Mouse (Mus musculus): ENCODE measurements around the gene Timm9.

Gene Timm9

DNA sequence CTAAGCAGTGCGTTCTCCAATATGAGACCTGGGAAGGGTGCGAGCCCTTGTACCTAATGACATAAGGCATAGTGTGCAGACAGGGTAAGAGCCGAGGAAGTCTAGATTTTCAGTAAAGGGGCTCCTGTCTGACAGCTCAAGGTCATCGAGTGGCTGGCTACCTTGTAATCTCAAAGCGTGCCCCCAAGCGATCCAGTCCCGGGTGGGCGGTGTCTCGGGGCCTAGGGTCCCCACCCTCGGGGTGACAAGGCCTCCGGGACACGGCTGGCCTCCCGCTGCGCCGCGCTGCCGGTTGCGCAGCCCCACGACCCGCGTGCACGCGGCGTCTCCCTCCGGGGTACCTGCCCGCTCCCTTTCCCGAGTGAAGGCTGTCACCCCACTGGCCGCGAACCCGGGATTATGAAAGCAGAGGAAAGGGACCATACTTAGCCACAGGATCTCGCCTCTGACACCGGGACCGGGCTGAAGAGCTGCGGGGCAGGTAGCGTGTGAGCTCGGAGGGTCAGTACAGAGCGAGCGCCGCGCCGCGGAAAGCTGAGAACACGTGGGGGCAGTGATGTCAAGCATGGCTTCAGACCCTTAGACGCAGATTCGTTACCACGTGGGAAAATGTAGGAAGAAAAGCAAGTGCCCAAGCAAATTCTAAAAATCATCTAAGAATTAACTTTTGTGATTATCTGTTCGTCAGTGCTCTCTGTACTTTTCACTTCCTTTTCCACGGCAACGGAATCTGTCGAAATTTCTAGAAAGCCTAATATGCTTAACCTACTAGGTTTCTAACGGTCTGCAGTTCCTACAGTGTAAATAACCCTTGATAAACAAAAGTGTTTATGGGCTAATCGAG, at the start of gene Timm9, which contains the start of gene 2700049A03Rik:
TSS of gene Timm9 (minus strand) at position 555 of the 844 bp plus-strand sequence.
TSS of gene 2700049A03Rik (plus strand) at position 719 of the 844 bp plus-strand sequence.
- peak; percentile 94 for DNase-seq (ENCODE audit: low read depth, low spot score)

DNA sequence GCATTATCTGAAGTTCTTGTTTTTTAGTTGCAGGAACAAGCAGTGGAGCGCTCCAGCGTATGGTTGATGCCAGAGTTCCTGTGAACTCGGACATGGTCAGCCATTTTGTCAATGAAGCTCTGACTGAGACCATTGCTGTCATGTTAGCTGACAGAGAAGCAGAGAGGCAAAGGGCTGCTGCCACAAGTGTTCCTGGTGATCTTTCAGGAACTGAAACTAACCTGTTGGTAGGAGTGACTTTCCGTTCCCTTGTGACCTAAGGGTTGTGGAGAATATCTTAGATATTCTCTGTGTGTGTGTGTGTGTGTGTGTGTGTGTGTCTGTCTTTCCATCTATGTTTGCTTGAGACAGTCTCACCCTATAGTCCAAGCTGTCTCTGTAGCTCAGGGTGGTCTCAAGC, 47.9 kb upstream of the Timm9 start:
- DNase-seq (ENCODE audit: low read depth, low spot score): no peak

DNA sequence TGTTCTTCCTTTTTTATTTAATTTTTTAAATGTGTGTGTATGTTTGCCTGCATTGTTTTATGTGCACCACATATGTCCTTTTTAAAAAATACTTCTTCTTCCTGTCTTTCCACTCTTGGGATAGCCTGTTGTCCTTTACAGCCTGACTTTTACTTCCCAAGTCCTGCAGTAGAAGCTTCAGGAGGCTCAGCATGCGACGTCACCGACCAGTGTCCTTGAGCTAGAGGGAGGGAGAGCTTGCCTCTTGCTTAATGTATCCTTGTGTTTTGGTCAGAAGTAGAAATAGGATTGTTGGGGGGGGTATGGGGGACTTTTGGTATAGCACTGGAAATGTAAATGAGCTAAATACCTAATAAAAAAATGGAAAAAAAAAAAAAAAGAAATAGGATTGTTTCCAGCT, 47.3 kb upstream of the Timm9 start:
- DNase-seq (ENCODE audit: low read depth, low spot score): no peak

DNA sequence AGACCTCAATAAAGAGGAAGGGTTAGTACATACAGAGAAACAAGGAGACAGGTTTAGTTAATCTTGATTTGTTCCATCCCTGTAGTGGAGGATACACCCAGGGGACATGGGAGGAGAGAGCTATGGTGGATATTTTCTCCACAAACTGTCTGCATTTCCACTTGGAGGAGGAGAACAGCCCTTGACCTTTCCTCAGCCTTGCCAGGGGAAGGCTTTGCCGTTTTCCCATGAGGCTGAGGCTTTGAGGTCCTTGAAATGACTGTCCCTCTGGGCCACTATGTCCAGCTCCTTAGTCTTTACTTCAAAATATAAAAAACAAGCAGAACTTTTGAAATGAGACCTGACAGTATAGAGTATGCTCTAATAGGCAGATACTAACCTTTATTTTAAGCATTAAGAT, 33.4 kb upstream of the Timm9 start:
- no peak for DNase-seq (ENCODE audit: low read depth, low spot score)

DNA sequence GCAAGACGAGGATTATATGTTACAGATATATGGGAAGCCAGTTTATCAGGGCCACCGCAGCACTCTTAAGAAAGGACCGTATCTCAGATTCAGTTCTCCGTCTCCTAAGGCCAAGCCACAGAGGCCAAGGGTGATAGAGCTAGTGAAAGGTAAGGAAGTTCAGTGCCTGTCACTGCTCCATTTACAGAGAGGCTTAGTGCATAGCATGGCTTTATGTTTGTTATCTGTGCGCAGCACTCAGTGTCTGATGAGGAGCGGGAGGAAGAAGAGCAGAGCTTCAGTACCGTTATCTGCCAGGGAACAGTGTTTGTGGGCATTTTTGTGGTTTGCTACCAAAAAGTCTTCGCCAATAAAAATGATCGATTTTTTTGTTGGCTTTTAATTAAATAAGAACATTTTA, 27.9 kb upstream of the Timm9 start:
- no peak for DNase-seq (ENCODE audit: low read depth, low spot score)

DNA sequence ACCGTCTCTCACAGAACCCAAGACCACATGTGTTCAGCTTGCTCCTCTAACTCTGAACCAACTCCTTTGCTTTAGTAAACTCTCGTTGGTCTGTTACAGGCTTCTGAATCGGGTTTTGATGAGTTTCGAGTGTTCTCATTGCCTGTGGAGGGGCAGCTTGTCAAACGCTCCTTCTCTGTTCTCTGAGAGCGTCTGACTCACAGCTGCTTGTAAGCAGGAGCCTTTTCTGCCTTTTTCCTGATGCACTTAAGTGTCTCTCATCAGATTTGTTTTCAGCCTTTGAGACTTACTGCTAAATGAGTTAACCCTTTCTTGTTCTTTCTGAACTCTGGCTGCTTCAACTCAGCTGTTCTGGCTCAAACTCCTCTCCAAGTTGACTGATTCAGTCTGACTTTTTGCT, 21.5 kb upstream of the Timm9 start:
- peak; percentile 13 for DNase-seq (ENCODE audit: low read depth, low spot score)

DNA sequence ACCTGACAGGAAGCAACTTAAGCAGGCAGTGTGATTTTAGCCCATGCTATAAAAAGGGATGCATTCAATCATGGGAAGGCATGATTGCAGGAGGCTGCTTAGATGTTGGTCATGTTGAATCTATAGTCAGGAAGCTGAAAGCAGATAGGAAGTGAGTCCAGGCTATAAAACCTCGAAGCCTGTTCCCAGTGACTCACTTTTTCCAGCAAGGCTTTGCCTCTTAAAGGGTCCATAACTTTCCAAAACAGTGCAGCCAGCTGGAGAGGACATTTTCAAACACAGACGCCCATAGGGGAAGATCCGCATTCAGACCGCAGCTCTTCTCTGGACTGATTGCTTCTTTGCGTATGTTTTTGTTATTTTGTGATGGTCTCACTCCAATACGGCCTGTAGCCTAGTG, 18.5 kb upstream of the Timm9 start:
- no peak for DNase-seq (ENCODE audit: low read depth, low spot score)

DNA sequence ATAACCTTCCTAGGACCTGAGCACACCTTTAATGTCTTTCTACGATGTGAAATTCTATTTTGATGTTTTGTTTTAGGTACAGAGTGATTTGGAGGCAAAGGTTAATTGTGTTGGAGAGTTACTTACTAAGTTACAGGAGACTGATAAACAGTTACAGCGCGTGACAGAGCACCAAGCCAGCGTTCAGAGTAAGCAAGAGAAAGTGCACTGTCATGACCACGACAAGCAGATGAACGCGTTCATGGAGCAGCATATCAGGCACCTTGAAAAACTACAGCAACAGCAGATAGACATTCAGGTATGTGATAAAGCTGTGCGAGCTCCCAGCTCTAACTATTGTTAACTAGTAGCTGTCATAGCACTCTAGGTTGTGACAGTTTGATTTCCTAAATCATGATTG, 13.7 kb upstream of the Timm9 start:
- no peak for DNase-seq (ENCODE audit: low read depth, low spot score)

DNA sequence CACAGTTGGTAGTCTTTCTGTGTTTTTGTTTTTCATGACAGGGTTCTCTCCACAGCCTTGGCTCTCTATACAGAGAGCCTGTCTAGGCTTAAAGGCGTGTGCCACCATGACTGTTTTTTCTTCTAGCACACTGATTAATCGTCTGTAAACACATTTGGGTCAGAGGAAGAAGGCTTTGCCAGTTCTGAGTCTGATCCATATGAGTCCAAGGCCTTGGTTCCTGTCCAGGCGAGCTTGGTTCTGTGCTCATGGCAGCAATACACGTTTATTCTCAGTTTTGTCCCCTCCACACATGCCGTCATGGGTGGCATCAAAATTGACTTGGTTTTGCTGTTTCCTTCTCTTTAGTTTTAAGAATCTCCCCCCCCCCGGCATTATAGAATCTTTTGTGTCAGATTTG, 13.0 kb upstream of the Timm9 start:
- DNase-seq (ENCODE audit: low read depth, low spot score): no peak

DNA sequence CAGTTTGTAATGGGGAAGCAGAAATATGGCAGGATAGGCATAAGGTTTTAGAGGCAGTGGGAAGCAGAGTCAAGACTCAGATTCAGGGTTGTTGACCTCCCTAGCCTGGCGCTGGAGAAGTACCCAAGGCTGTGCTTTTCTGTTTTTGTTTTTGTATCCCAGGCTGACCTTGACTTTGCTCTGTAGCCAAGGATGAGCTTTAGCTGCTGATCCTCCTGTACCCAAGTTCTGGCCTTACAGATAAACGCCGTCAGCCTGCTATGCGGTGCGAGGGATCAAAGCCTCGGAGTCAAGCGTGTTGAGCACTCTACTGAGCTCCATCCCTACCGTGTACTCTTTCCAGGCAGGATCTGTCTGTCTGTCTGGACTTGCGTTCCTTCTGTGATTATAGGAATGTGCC, 12.3 kb upstream of the Timm9 start:
- DNase-seq (ENCODE audit: low read depth, low spot score): no peak

DNA sequence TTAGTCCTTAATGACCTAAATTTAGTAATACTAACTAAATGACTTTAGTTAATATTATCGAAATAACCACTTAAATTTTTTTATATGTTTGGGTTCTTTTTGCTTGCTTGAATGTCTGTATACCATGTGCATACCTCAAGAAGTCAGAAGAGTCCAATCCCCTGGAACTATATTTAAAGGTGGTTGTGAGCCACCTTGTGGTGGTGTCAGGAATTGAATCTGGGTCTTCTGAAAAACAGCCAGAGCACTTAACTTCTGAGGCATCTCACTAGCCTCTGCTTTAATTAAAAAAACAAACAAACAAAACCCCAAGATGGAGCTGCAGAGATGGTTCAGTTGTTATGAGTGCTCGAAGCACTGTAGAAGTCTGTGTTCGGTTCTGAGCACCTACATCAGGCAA, 11.2 kb upstream of the Timm9 start:
- peak; percentile 69 for DNase-seq (ENCODE audit: low read depth, low spot score)

DNA sequence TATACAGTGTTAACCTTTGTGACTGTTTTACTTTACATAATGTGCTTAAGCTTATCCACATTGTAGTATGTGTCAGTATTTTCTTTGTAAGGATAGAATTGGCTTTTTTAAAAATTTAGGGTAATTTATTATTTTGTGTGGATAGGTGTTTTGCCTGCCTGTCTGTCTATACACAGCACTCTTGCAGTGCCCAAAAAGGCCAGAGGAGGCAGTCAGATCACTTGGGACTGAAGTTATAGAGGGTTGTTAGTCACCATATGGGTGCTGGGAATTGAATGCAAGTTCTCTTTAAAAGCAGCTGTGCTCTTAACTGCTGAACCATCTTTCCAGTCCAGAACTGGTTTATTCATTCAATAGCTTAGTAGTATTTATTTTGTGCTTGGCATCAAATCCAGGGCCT, 4.7 kb upstream of the Timm9 start:
- DNase-seq (ENCODE audit: low read depth, low spot score): no peak

DNA sequence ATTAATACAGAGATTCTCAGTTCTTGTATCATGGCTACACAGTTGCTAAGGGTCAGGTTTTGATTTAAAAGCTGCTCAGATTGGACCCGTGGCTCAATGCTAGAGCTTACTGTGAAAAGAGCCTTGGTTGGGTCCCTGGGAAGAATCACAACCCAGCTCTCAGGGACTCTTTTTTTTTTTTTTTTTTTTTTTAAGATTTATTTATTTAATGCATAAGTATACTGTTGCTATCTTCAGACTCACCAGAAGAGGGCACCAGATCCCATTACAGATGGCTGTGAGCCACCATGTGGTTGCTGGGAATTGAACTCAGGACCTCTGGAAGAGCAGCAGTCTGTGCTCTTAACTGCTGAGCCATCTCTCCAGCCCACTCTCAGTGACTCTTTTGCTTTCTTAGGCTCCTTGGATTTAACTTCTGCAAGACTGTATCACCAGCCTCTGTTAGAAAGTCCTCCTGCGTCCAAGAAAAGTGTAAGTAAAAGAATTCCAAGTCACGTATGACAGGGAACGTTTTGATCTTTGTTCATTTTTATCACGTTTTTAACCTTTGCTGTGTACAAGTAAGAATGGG, 2.9 kb upstream of the Timm9 start:
- no peak for DNase-seq (ENCODE audit: low read depth, low spot score)

DNA sequence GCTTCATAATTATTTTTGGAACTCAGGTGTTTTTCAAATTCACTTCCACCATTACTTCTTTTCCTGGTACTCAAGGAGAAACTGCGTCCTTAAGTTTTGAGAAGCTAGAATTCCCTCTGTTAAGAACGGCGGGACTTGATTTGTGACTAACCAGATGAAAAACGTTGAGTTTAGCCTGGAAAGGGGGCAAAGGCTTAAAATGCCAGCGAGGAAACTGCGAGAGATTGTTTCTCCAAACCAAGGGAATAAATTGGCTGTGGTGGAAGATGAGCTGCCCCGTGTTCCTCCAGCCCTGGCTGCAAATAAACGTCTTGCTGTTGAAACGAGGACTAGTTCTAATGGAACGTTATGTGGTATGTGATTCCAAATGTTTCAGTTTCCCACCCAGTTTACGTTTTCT, 1.2 kb upstream of the Timm9 start:
- no peak for DNase-seq (ENCODE audit: low read depth, low spot score)

DNA sequence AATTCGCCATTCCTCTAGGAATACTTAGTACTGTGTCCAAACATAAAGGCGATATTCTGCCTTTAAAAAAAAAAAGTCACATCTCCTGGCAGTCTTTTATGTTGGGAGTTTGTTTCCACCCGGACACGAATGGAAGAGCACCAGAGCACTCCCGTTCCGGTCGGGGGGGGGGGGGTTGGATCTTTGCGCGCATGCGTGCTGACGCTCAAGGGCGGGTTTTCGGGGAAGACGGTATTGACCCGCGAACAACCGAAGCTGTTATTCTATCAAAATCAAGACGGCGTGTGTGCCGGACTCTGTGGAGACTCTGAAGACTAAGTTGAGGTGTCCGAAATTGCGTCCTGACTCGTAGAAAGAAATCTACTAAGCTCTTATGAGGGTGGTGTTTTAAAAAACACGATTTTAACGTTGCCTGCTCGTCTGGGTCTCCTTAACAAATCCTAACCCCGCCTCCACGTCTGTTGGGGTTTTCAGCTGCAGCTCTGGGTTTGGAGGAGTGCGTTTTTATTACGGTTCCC, 549 bp upstream of the Timm9 start:
- peak; percentile 96 for DNase-seq (ENCODE audit: low read depth, low spot score)

DNA sequence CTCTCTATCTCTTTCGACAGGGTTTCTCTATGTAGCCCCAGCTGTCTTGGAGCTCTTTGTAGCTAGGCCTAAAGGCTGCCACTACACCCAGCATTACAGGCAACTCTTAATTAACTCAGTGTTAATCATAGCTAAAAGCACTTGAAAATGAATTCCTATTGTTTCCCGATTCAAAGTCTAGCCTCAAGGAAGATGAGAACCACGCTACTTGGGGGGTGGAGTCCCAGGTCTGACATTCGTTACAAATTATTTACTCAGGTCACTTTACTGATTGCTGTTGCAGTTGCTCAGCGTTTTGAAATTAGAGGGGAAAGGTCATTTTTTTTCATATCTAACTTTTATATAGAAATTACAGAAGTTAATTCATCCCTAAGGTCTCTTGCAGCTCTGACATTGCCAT, 903 bp downstream of the Timm9 start:
- DNase-seq (ENCODE audit: low read depth, low spot score): no peak

DNA sequence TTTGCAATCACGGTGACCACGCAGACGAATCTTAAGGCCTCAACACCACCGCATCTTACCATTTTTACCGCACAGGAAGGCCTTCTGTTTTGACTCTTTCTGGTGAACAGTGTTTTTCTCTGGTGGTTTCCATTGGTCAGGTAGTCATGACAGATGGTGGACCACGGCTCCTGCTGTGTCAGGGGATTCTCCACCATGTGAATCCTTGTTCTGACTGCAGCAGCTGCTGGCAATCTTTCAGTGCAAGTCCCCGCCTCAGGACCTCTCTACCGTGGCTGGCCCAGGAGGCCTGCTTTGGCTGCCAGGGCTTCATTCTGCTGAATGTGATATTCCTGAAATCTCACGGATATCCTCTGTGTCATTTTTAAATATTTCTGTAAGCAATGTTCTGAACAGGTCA, 13.2 kb downstream of the Timm9 start:
- DNase-seq (ENCODE audit: low read depth, low spot score): peak; percentile 96

DNA sequence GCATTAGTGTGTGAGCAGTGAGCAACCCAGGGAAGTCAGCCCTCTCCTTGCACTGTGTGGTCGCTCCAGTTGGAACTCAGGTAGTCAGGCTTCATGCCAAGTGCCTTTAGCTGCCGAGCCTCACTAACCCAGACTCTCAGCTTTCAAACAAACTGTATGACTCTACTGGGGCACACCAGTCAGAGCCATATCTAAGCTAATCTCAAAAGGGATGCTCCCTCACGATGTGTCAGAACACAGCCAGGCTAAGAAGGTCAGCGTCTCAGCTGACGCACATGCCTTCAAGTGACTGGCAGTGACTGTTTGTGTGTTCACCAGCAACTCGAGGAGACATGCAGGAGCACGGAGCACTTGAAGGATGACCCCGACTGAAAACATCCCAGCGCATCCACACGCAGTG, 13.8 kb downstream of the Timm9 start:
- DNase-seq (ENCODE audit: low read depth, low spot score): peak; percentile 11

DNA sequence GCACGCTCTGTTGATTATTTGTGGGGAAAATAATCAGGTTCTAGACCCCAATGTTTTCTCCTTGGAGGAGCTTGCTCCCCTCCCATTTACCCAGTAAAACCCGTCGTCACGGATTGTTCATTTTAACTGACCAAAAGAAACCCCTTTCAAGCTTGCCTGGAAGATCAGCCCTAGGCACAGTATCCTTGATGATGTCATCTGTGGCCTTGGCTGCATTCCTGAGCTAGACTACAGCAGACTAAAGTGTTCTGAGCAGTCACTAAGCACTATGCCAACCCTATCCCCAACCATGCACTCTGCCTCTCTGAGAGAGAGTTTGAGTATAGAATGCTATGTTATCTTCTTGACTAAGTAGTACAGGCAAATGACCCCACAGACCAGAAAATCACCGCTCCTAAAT, 20.1 kb downstream of the Timm9 start:
- peak; percentile 17 for DNase-seq (ENCODE audit: low read depth, low spot score)

DNA sequence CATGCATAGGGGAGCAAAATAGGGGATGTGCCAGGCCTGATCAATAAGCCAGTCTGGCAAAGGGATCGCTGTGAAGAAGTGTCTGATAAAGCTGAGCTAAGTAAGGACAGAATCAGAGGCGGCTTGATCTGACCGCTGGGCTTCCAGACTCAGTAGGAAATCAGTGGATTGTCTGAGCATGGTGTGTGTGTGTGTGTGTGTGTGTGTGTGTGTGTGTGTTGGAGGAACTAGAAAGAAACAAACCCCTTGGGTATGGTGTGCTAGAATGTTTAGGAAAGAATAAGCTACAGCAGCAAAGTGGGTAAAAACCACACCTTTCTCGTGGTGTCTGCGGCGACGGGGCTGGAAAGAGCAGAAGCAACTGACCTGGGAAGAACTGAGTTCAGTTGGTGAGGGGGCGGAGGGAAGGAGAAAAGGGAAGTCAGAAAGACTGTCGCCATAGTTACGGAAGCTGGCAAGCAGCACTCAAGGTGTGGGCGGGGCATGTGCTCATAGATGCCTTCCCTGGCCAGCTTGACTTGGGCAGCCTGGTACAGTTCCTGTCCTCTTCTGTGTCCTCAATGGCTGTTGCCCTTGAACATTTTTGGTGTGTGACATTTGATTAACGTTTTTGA, 22.7 kb downstream of the Timm9 start:
- DNase-seq (ENCODE audit: low read depth, low spot score): peak; percentile 92

DNA sequence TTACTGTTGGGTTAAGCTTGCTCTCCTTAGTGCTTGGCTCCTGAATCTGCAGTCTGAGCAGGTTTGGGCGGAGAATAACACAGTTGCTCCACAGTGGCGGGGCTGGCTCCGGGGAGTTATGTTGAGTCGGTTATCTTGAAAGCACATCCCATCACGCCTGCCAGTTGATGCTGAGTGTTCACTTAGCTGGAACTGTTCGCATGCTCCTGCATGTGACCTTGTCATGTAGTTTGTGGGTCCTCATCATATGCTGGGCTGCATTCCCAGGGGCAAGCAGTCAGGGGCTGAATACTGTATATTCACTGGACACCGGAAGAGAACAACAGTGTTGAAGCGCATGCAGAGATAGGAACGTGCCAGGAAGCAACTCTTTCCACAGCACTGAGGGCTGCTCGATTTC, 23.4 kb downstream of the Timm9 start:
- DNase-seq (ENCODE audit: low read depth, low spot score): peak; percentile 9

DNA sequence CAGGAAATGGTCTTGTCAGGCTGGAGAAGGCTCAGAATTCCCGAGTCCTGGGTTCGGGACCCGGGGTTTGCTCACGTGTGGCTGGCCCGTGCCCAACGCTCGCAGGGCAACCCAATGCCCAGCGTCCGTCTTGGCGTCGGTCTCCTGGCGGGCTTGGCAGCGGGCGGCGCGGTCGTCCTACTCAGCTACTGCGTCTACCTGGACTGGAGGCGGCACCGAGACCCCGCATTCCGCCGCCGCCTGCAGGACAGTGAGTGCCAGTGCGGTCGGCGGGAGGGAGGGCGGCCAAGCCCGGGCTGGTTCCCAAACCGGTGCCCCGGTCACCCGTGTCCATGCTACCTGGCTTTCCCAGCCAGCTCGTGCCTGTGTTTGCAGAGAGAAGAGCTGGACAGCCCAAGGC, 25.2 kb downstream of the Timm9 start, which contains the start of gene Tomm20l:
TSS of gene Tomm20l (plus strand) at position 98 of the 400 bp plus-strand sequence.
- no peak for DNase-seq (ENCODE audit: low read depth, low spot score)

Measured in brain, adult 2 months (tissue).